Mouse (Mus musculus): Measurements from ENCODE around the gene Klf9.

DNA sequence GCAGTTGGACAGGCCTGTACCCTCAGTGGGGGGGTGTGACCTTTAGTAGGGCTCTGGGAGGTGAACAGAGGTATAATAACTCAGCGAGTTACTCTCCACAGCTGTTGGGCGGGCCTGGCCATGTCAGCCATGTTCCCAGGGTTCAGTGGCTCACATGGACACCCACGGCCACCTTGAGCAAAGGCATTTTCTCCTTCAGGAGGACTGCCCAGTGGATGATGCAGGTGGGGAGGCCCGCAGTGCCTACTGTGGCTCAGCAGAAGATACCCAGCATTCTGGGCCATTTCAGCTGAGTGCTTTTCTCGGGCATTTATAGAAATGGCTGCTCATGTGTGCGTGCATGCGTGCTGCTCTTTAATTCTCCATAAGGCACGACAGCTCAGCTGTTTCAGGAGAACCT is 2.5 kb downstream of the Klf9 start:
- TF ChIP-seq GATA2 (IDR thresholded peaks at IDR 0.05; ENCODE audit: borderline replicate concordance, low read depth, low read length) (no peak), CTCF (IDR thresholded peaks at IDR 0.05; ENCODE audit: low read depth, low read length) (no peak)

All from G1E (cell line).